Mouse (Mus musculus) stomach, postnatal 0 days (tissue): ENCODE measurements around the gene Car15. TPM values are rescaled to one million over a fixed set of nuclear protein-coding genes. Genes with fewer than 3 reads are reported as not detected.

Source experiments
- ATAC-seq: fragments of 200-750 bp; cut with Nextera tagmentation; 2 replicates; pipeline ENCODE4 v1.8.0; 2017; ENCODE audit not compliant: low FRiP score, low TSS enrichment
- DNase-seq: peaks from one replicate; pipeline ENCODE4 v3.0.0-alpha.2; 2016; ENCODE audit warnings: low spot score
- H3K27ac ChIP-seq: fragments of 300-500 bp; sonication (generic); replicated peaks from 2 replicates; pipeline ENCODE4 v1.5.1; 2014; ENCODE audit warnings: mild to moderate bottlenecking, control low read depth
- H3K27me3 ChIP-seq: fragments of 300-500 bp; sonication (generic); 2 replicates; pipeline ENCODE4 v1.6.1; 2014; ENCODE audit warnings: low read length; ENCODE audit not compliant: control insufficient read depth, insufficient read depth
- H3K36me3 ChIP-seq: fragments of 300-500 bp; sonication (generic); 2 replicates; pipeline ENCODE4 v1.6.1; 2014; ENCODE audit warnings: low read length, mixed read lengths; ENCODE audit not compliant: control insufficient read depth, insufficient read depth
- H3K4me1 ChIP-seq: fragments of 300-500 bp; sonication (generic); replicated peaks from 2 replicates; pipeline ENCODE4 v1.6.1; 2014; ENCODE audit warnings: antibody characterized with exemption; ENCODE audit not compliant: control insufficient read depth, insufficient read depth
- H3K4me2 ChIP-seq: fragments of 300-500 bp; sonication (generic); replicated peaks from 2 replicates; pipeline ENCODE4 v1.6.1; 2014; ENCODE audit warnings: low read depth, mild to moderate bottlenecking, control low read depth, moderate library complexity
- H3K4me3 ChIP-seq: fragments of 300-500 bp; sonication (generic); 2 replicates; pipeline ENCODE4 v1.5.1; 2014; ENCODE audit warnings: low read depth, low read length, control low read depth
- H3K9ac ChIP-seq: fragments of 300-500 bp; sonication (generic); 2 replicates; pipeline ENCODE4 v1.6.1; 2014; ENCODE audit warnings: mild to moderate bottlenecking, low read length, control low read depth, mixed read lengths
- H3K9me3 ChIP-seq: fragments of 300-500 bp; sonication (generic); 2 replicates; pipeline ENCODE4 v1.6.1; 2016; ENCODE audit warnings: low read length; ENCODE audit not compliant: control insufficient read depth
- CTCF ChIP-seq: IDR thresholded peaks from 2 replicates; pipeline ENCODE4 v1.5.1; 2016; ENCODE audit warnings: antibody characterized with exemption, low read depth, mild to moderate bottlenecking, moderate library complexity
- EP300 ChIP-seq: optimal IDR thresholded peaks from 2 replicates; pipeline ENCODE3; 2016; ENCODE audit warnings: antibody characterized with exemption
- WGBS: fragments of 180-500 bp; shearing (Covaris S2); extraction: QIAGEN DNeasy Blood & Tissue Kit; methylation state at CpG from one replicate; pipeline ENCODE4 v1.1.7; 2014; 5-methylcytosine and 5-hydroxymethylcytosine counted together
- polyA plus RNA-seq: library from polyadenylated mRNA; unstranded; fragments of >200 nt; fragmentation: Nextera tagmentation; extraction: Ambion mirVana; gene quantifications from 2 replicates; pipeline ENCODE4 v1.2.1, GENCODE M21; 2015

Gene Car15
- polyA plus RNA-seq, 1 experiment from 2014 or later: 1.3 TPM

DNA sequence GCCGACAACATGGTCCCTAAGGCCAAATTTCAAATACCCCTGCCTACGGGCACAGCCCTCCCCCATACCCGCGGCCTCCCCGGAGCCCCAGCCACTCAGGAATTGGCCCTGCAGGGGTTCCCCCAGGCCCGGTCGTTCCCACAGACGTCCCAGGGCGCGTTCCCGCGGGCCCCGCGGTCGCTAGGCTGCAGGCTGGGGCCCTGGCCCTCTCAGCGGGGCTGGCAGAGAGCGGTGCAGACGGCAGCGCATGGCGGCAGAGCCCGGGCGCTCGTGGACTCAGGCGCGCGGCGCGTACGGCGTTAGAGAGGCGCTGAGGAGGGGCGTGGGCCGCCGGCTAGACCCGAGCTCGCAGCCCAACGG is 4.9 kb downstream of the Car15 start:
- peaks cover 22% of the 10 kb centered on the region; the same call in 1 of the 2 replicates for H3K27me3 ChIP-seq
- WGBS: 0% methylated on average over 23 of the region's 37 CpGs
- peak overlapping the region; percentile 93 for H3K4me2 ChIP-seq
- no peaks in the 10 kb centered on the region for H3K36me3 ChIP-seq
- H3K27ac ChIP-seq: no peak overlapping the region
- H3K9ac ChIP-seq: peak overlapping the region; percentile 38; the same call in 1 of the 2 replicates
- ATAC-seq: no peak; the same call in 1 of the 2 replicates
- H3K4me1 ChIP-seq: no peaks in the 10 kb centered on the region
- H3K9me3 ChIP-seq: no peaks in the 10 kb centered on the region
- H3K4me3 ChIP-seq: peak overlapping the region; percentile 48
- no peak for TF ChIP-seq CTCF
- no peak for TF ChIP-seq EP300
- no peak for DNase-seq

GRCm38 (mm10) chr16:17832821-17833220 is 5.3 kb downstream of the Car15 start, which contains the start of gene B830017H08Rik:
Gene B830017H08Rik, plus strand, starts transcription at chr16:17833121.
- ATAC-seq (no peak), DNase-seq (no peak)
- H3K9me3 ChIP-seq: no peaks in the 10 kb centered on the region
- 28% methylated on average over 7 of the region's 7 CpGs for WGBS
- H3K36me3 ChIP-seq: no peaks in the 10 kb centered on the region
- no peaks in the 10 kb centered on the region for H3K4me1 ChIP-seq
- H3K4me3 ChIP-seq: peak within 1 kb of the TSS; percentile 48
- no peak within 1 kb of the TSS for H3K27ac ChIP-seq
- peak within 1 kb of the TSS; percentile 93 for H3K4me2 ChIP-seq
- H3K9ac ChIP-seq: peak within 1 kb of the TSS; percentile 38; the same call in 1 of the 2 replicates
- H3K27me3 ChIP-seq: peaks cover 22% of the 10 kb centered on the region; the same call in 1 of the 2 replicates
- no peak for TF ChIP-seq CTCF
- no peak for TF ChIP-seq EP300

- H3K27me3 ChIP-seq: peaks cover 22% of the 10 kb centered on the region; the same call in 1 of the 2 replicates
- TF ChIP-seq EP300: no peak
- peak; percentile 60 for TF ChIP-seq CTCF
- 18% methylated on average over 11 of the region's 11 CpGs for WGBS
- no peak overlapping the region for H3K9ac ChIP-seq
- H3K36me3 ChIP-seq: no peaks in the 10 kb centered on the region
- no peak overlapping the region for H3K4me2 ChIP-seq
- H3K27ac ChIP-seq: no peak overlapping the region
- ATAC-seq (no peak), DNase-seq (no peak)
- H3K4me1 ChIP-seq: no peaks in the 10 kb centered on the region
- H3K9me3 ChIP-seq: no peaks in the 10 kb centered on the region
- H3K4me3 ChIP-seq: no peak overlapping the region
Observed at GRCm38 (mm10) chr16:17831781-17832180, 6.4 kb downstream of the Car15 start.

DNA sequence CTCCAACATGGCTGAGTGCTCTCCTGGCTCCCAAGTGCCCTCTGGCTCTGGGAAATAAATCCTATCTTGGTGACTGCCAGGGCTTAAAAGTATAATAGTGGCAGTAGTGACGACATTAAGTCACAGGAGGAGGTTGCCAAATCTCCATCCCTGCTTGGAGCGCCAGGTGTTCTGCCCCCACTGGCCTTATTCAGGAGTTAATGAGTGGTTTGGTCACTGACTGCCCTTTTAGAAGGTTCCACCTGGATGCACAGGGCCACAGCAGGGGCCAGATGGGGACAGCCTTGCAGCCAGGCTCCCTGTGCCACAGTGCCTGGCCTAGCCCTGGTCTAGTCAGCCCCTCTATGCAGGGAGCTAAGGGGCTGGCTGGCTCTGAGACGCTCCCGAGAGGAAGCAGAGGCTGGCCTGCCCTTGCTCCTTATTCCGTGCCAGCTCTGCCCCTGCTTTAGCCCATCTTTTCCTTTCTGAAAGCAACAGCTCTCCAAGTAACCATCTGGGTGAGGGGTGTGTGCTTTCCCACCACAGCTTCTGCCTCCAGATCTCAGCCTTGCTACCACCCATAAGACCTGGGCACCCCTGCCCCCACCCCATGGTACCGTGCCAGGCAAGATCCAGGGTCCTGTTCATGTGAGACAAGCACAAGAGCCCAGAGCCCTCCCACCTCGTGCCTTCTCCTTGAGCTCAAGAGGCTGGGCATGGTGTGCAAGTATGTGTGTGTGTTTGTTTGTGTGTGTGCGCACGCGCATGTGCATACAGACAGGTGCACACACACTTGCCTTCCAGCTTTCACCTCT is 7.6 kb downstream of the Car15 start:
- Histone ChIP-seq H3K9ac (no peak overlapping the region), H3K4me1 (no peaks in the 10 kb centered on the region), H3K36me3 (no peaks in the 10 kb centered on the region), H3K27ac (no peak overlapping the region), H3K4me2 (no peak overlapping the region), H3K9me3 (no peaks in the 10 kb centered on the region), H3K27me3 (peaks cover 22% of the 10 kb centered on the region; the same call in 1 of the 2 replicates), H3K4me3 (no peak overlapping the region)
- WGBS: 71% methylated on average over 10 of the region's 10 CpGs
- TF ChIP-seq CTCF (no peak), EP300 (no peak)
- ATAC-seq (no peak), DNase-seq (no peak)

GRCm38 (mm10) chr16:17828867-17829266 is 9.3 kb downstream of the Car15 start:
- Histone ChIP-seq H3K4me1 (no peaks in the 10 kb centered on the region), H3K4me2 (no peak overlapping the region), H3K9me3 (no peaks in the 10 kb centered on the region), H3K27ac (no peak overlapping the region), H3K4me3 (no peak overlapping the region), H3K27me3 (peaks cover 12% of the 10 kb centered on the region; the same call in 1 of the 2 replicates), H3K36me3 (no peaks in the 10 kb centered on the region), H3K9ac (no peak overlapping the region)
- 63% methylated on average over 3 of the region's 3 CpGs for WGBS
- no peak for DNase-seq
- ATAC-seq: no peak
- TF ChIP-seq EP300 (no peak), CTCF (no peak)

GRCm38 (mm10) chr16:17828229-17828628 is 9.9 kb downstream of the Car15 start:
- DNase-seq (no peak), ATAC-seq (no peak)
- Histone ChIP-seq H3K4me2 (no peak overlapping the region), H3K36me3 (no peaks in the 10 kb centered on the region), H3K4me1 (no peaks in the 10 kb centered on the region), H3K27me3 (peaks cover 11% of the 10 kb centered on the region; the same call in 1 of the 2 replicates), H3K9ac (no peak overlapping the region), H3K4me3 (no peak overlapping the region), H3K27ac (no peak overlapping the region), H3K9me3 (no peaks in the 10 kb centered on the region)
- WGBS: 83% methylated on average over 2 of the region's 2 CpGs
- TF ChIP-seq CTCF: no peak
- no peak for TF ChIP-seq EP300
